Mouse (Mus musculus) neural tube, embryonic 14.5 days (tissue): Measurements from ENCODE around the gene Dll4. TPM values are rescaled to one million over a fixed set of nuclear protein-coding genes. Genes with fewer than 3 reads are reported as not detected.

Experiments
- ATAC-seq: fragments of 200-750 bp; cut with Nextera tagmentation; 2 replicates; pipeline ENCODE4 v1.8.0; 2017; ENCODE audit warnings: low read depth, mild to moderate bottlenecking, moderate TSS enrichment, moderate library complexity
- H3K27ac ChIP-seq: fragments of 300-500 bp; sonication (generic); 2 replicates; pipeline ENCODE4 v1.5.1; 2014; ENCODE audit warnings: low read depth, mild to moderate bottlenecking, control low read depth, low read length, moderate library complexity, mixed read lengths
- H3K27me3 ChIP-seq: fragments of 300-500 bp; sonication (generic); 2 replicates; pipeline ENCODE4 v1.6.1; 2014; ENCODE audit warnings: low read length; ENCODE audit not compliant: control insufficient read depth, insufficient read depth
- H3K36me3 ChIP-seq: fragments of 300-500 bp; sonication (generic); 2 replicates; pipeline ENCODE4 v1.6.1; 2014; ENCODE audit warnings: low read length, mixed read lengths; ENCODE audit not compliant: control insufficient read depth, insufficient read depth
- H3K4me1 ChIP-seq: fragments of 300-500 bp; sonication (generic); 2 replicates; pipeline ENCODE4 v1.6.1; 2014; ENCODE audit warnings: low read length; ENCODE audit not compliant: control insufficient read depth, insufficient read depth
- H3K4me2 ChIP-seq: fragments of 300-500 bp; sonication (generic); 2 replicates; pipeline ENCODE4 v1.6.1; 2014; ENCODE audit warnings: mild to moderate bottlenecking, low read depth, low read length, control low read depth
- H3K4me3 ChIP-seq: fragments of 300-500 bp; sonication (generic); 2 replicates; pipeline ENCODE4 v1.5.1; 2014; ENCODE audit warnings: low read depth, low read length, control low read depth, mixed read lengths
- H3K9ac ChIP-seq: fragments of 300-500 bp; sonication (generic); replicated peaks from 2 replicates; pipeline ENCODE4 v1.6.1; 2014; ENCODE audit warnings: low read depth, mild to moderate bottlenecking, control low read depth, low read length, mixed read lengths
- H3K9me3 ChIP-seq: fragments of 300-500 bp; sonication (generic); 2 replicates; pipeline ENCODE4 v1.6.1; 2016; ENCODE audit warnings: low read length; ENCODE audit not compliant: control insufficient read depth
- WGBS: fragments of 180-500 bp; shearing (Covaris S2); extraction: QIAGEN DNeasy Blood & Tissue Kit; methylation state at CpG from one replicate; pipeline ENCODE4 v1.1.7; 2014; 5-methylcytosine and 5-hydroxymethylcytosine counted together
- polyA plus RNA-seq: library from polyadenylated mRNA; unstranded; fragments of >200 nt; fragmentation: Nextera tagmentation; extraction: Ambion mirVana; gene quantifications from 2 replicates; pipeline ENCODE4 v1.2.1, GENCODE M21; 2014

Gene Dll4
- polyA plus RNA-seq, 1 experiment from 2014 or later: 2.1 TPM

- peaks cover 31% of the 10 kb centered on the region for H3K27me3 ChIP-seq
Observed at GRCm38 (mm10) chr2:119318043-119318710, 7.4 kb upstream of the Dll4 start.

GRCm38 (mm10) chr2:119320571-119320970 is 5.0 kb upstream of the Dll4 start:
- no peak overlapping the region for H3K9ac ChIP-seq
- H3K9me3 ChIP-seq: no peaks in the 10 kb centered on the region
- no peak overlapping the region for H3K4me2 ChIP-seq
- 63% methylated on average over 8 of the region's 8 CpGs for WGBS
- no peak for ATAC-seq
- no peak overlapping the region for H3K4me3 ChIP-seq
- H3K27me3 ChIP-seq: peaks cover 42% of the 10 kb centered on the region
- no peaks in the 10 kb centered on the region for H3K36me3 ChIP-seq
- H3K4me1 ChIP-seq: peaks cover 24% of the 10 kb centered on the region
- H3K27ac ChIP-seq: no peak overlapping the region

More at GRCm38 (mm10) chr2:119318043-119318710, 7.4 kb upstream of the Dll4 start:
- H3K4me3 ChIP-seq: no peak overlapping the region
- H3K9me3 ChIP-seq: no peaks in the 10 kb centered on the region
- WGBS: 74% methylated on average over 3 of the region's 3 CpGs
- H3K4me2 ChIP-seq: no peak overlapping the region
- no peak overlapping the region for H3K27ac ChIP-seq
- no peak overlapping the region for H3K9ac ChIP-seq
- H3K4me1 ChIP-seq: peaks cover 14% of the 10 kb centered on the region
- ATAC-seq: no peak
- no peaks in the 10 kb centered on the region for H3K36me3 ChIP-seq

DNA sequence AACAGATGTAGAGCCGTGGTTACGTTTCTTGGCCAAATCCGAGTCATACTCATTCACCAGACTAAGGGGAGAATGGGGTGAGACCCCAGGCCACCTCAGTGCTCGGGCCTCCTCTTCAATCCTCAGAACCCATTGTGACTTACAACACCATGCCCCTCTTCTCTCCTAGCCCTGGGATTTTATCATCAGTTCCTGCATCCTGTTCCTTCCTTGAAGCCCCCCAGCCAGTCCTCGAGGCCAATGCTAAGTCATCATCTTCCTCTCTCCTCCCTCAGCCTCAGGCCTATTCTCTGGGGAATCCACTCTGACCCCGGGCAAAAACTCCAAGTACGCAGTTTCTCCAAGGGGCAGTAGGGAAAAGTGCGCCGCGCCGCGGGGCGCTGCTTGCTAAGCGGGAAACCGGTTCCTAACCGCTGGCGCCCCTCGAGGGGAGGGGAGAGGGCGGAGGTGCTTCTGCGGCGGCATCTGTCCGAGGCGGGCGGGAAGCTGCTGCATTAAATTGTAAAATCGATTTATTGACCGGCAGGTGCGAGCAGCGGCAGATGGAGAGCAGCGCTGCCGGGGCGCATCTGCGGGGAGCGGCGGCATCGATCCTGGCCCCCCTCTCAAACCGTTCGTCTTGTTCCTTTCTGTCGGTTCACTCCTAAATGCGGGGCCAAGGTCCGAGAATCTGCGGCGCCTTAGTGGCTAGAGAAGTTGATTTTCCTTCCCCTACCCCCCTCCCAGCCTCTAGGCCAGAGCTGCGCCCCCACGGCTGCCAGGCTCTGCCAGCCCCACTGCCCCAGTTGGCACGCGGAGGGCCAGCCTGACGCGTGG is 3.6 kb upstream of the Dll4 start:
- H3K4me3 ChIP-seq: peak overlapping the region; percentile 16
- ATAC-seq: peak; percentile 1; the same call in 1 of the 2 replicates
- H3K27me3 ChIP-seq: peaks cover 51% of the 10 kb centered on the region
- peak overlapping the region; percentile 52 for H3K4me2 ChIP-seq
- no peaks in the 10 kb centered on the region for H3K36me3 ChIP-seq
- peaks cover 35% of the 10 kb centered on the region for H3K4me1 ChIP-seq
- H3K9ac ChIP-seq: peak overlapping the region; percentile 35
- H3K27ac ChIP-seq: no peak overlapping the region
- 2% methylated on average over 48 of the region's 48 CpGs for WGBS
- no peaks in the 10 kb centered on the region for H3K9me3 ChIP-seq

DNA sequence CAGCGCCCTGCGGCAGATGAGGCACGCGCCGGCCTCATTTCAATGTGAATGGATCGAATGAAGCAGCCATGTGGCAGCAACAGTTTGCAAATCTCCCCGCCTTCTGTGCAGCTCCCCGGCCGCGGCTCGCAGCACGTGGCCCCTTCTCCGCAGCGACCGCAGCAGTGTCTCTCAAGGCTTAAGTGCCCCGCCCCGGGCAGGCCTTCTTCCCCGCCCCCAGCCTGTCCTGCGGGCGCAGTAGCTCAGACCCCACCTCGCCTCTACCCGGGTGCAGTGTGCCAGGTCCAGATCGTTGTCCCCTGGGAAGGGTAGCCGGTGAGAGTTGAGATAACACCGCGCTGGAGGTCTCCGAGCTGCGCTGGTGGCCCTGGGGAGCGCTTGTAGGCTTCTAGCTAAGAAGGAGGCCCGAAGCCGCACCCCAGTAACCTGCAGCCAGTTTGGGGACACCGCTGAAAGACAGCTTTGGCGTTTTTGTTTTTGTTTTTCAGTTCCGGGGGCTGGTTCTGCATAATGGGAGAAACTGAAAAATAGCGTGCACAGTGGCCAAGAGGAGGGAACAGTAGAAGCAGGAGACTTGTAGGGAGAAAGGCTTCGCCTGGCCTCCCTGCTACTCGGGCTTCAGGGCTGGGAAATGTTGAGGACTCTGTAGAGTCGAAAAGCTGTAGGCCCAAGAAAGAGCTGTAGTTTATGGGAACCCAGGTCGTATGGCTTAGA is 2.8 kb upstream of the Dll4 start:
- 0 out of 2 replicates have a peak overlapping the region, but pooled peaks have one; percentile 7 for H3K9ac ChIP-seq
- 3% methylated on average over 36 of the region's 39 CpGs for WGBS
- H3K27me3 ChIP-seq: peaks cover 57% of the 10 kb centered on the region
- H3K9me3 ChIP-seq: no peaks in the 10 kb centered on the region
- peak overlapping the region; percentile 16 for H3K4me3 ChIP-seq
- ATAC-seq: peak; percentile 60
- H3K4me2 ChIP-seq: peak overlapping the region; percentile 52
- no peak overlapping the region for H3K27ac ChIP-seq
- H3K4me1 ChIP-seq: peaks cover 39% of the 10 kb centered on the region
- no peaks in the 10 kb centered on the region for H3K36me3 ChIP-seq

DNA sequence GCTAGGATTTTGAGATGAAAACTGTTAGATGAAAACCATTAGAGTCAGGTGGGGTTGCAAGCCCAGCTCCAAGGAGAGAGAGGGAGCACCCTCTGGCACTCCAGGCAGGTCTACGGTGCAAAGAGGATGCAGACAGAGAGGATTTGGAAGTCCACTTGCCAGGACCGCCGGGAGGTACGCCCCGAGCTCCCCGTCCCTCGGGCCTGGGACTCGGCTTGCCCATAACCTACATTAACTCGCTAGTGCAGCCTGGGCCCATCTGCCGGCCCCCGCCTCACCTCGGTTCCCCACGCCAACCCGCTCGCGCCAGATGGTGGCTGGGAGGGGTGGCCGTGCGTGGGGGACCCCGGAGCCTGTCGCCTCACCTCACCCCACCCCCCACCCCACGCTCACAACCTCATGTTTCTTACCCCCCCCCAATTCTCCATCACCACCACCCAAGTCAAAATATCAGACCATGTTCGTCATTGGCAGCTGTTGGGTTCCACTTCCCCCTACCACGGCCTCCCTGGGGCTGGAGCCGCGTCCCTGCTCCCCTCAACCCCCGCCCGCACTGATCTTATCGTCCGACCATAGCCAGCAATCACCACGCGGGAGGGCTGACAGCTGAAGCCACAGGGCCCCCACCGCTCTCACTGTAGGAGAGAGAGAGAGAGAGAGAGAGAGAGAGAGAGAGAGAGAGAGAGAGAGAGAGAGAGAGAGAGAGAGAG is 1.6 kb upstream of the Dll4 start:
- H3K36me3 ChIP-seq: no peaks in the 10 kb centered on the region
- no peak for ATAC-seq
- H3K9ac ChIP-seq: no peak overlapping the region
- H3K4me3 ChIP-seq: no peak overlapping the region
- WGBS: 2% methylated on average over 32 of the region's 32 CpGs
- peaks cover 44% of the 10 kb centered on the region for H3K4me1 ChIP-seq
- no peak overlapping the region for H3K27ac ChIP-seq
- peaks cover 65% of the 10 kb centered on the region for H3K27me3 ChIP-seq
- H3K9me3 ChIP-seq: no peaks in the 10 kb centered on the region
- peak overlapping the region; percentile 83; the same call in 1 of the 2 replicates for H3K4me2 ChIP-seq

- no peaks in the 10 kb centered on the region for H3K36me3 ChIP-seq
- no peak overlapping the region for H3K27ac ChIP-seq
- peak overlapping the region; percentile 83 for H3K4me2 ChIP-seq
- no peaks in the 10 kb centered on the region for H3K9me3 ChIP-seq
- no peak for ATAC-seq
- peaks cover 66% of the 10 kb centered on the region for H3K27me3 ChIP-seq
- peak overlapping the region; percentile 42; the same call in 1 of the 2 replicates for H3K4me3 ChIP-seq
- H3K9ac ChIP-seq: no peak overlapping the region
- H3K4me1 ChIP-seq: peaks cover 46% of the 10 kb centered on the region
- under 1% methylated on average over 32 of the region's 32 CpGs for WGBS
Observed at GRCm38 (mm10) chr2:119324576-119325318, 837 bp upstream of the Dll4 start.

DNA sequence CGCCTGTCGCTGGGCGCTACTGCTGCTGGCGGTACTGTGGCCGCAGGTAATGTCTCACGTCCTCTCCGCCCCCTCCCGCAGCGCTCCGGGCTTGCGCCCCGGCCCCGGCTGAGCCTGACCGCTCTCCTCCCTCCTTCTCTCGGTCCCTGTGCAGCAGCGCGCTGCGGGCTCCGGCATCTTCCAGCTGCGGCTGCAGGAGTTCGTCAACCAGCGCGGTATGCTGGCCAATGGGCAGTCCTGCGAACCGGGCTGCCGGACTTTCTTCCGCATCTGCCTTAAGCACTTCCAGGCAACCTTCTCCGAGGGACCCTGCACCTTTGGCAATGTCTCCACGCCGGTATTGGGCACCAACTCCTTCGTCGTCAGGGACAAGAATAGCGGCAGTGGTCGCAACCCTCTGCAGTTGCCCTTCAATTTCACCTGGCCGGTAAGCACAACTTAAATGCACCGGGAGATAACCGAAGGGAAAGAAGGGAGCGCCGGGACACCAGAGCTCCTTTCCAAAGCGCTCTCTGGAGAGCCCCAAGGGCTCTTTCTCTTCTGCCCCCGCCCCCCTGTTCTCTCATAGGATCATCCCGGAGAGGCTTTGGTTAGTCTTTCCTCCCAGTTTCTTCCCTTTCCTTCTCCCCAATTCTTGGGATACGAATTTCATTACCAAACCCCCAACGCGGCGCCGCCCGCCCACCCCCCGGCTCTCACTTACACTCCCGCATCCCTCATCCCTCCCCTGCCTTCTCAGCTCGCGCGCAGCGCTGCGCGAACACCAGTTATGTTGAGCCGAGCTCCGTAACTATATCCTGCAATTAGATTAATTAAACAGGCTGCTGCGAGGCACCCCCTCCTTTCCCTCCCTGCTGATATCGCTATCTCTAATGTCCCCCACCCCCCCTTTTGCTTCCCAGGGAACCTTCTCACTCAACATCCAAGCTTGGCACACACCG is 847 bp downstream of the Dll4 start:
- H3K36me3 ChIP-seq: no peaks in the 10 kb centered on the region
- peaks cover 46% of the 10 kb centered on the region for H3K4me1 ChIP-seq
- H3K9ac ChIP-seq: peak overlapping the region; percentile 42
- H3K4me3 ChIP-seq: peak overlapping the region; percentile 42
- H3K4me2 ChIP-seq: peak overlapping the region; percentile 83
- under 1% methylated on average over 58 of the region's 61 CpGs for WGBS
- H3K27ac ChIP-seq: no peak overlapping the region
- H3K9me3 ChIP-seq: no peaks in the 10 kb centered on the region
- ATAC-seq: no peak
- H3K27me3 ChIP-seq: peaks cover 62% of the 10 kb centered on the region
